Mouse (Mus musculus): ENCODE data around the gene Limch1. TPM values are rescaled to one million over a fixed set of nuclear protein-coding genes. Genes with fewer than 3 reads are reported as not detected.

Gene Limch1
- total and polyA plus RNA-seq, 3 experiments, result 0.05 TPM; not detected in 2

DNA sequence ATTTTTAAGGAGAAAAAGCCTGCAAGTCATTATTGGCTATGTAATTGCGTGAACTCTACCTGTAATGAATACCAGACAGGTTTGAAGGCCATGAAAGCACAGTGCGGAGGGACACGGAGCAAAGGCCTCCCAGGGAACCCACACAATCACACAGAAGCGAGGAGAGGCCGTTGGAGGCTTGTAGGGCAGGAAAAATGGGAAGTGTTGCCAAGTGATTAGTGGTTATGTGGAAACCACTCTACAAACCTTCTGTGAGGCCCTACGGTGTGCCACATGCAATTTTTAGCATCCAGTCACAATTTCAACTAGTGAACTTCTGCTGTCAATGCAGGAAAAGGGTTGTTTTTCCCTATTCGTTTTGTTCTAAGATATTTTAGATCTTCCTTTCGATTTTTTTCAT, 212.5 kb downstream of the Limch1 start:
- in situ Hi-C loops (cut with MboI; ENCODE audit: low pct_ligation_motif_present, low pct_unique_long_range_greater_than_20kb, low sequenced_read_pairs), result no loop called here

DNA sequence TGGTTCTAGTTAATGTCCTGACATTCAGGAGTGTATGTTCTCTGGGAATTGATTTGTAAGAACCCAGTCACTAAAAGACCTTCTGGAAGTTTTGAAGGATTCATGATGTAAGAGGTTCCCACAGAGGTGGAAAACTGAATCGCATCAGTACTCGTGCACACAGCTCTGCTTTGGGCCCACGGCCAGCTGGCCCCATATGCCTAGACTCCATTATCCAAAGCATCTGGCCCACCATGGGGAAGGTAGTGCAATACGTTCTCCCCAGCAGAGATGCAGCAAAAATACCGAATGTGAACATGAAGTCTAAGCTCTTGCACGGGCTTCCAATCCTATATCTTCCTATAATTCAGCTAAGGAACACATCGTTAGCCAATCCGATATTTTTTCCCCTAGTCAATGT, 214.3 kb downstream of the Limch1 start:
- no peak overlapping the region for H3K4me3 ChIP-seq (replicated peaks in 1 of 3; ENCODE audit: low read depth in 2 of 3, low read length in 2 of 3, poor library complexity in 1 of 3)
- in situ Hi-C loops (cut with MboI; ENCODE audit: low pct_ligation_motif_present, low pct_unique_long_range_greater_than_20kb, low sequenced_read_pairs), result no loop called here
- H3K27ac ChIP-seq (ENCODE audit: insufficient read depth, low read depth), result no peak overlapping the region
- H3K4me1 ChIP-seq (ENCODE audit: control insufficient read depth in 1 of 2, insufficient read depth in 2 of 2), result peaks cover 0 to 6% of the 10 kb centered on the region in 2 experiments; a peak in 2 of 4 replicates
- no peaks in the 10 kb centered on the region for H3K36me3 ChIP-seq (replicated peaks in 1 of 2; ENCODE audit: control insufficient read depth in 1 of 2, insufficient read depth in 1 of 2, low read length in 1 of 2)
- no peaks in the 10 kb centered on the region for H3K79me2 ChIP-seq (replicated peaks; ENCODE audit: control insufficient read depth, extremely low read depth, insufficient read depth, poor library complexity, severe bottlenecking)
- H3K4me2 ChIP-seq (ENCODE audit: insufficient read depth, low read depth, poor library complexity, severe bottlenecking), result no peak overlapping the region
- dilution Hi-C loops (cut with MboI; ENCODE audit: extremely low pct_ligation_motif_present, extremely low pct_unique_long_range_greater_than_20kb, low sequenced_read_pairs), result no loop called here
- no peak for DNase-seq (ENCODE audit: extremely low read depth)
- H3K9me3 ChIP-seq (replicated peaks; ENCODE audit: low read length), result no peaks in the 10 kb centered on the region
- H3K27me3 ChIP-seq (replicated peaks), result no peaks in the 10 kb centered on the region
- TF ChIP-seq ELF1 (IDR thresholded peaks at IDR 0.05; ENCODE audit: low read depth, low read length), result no peak
- no peak for TF ChIP-seq USF1 (IDR thresholded peaks at IDR 0.05; ENCODE audit: low read depth, low read length)
- TF ChIP-seq MAX (IDR thresholded peaks at IDR 0.05; ENCODE audit: low read length), result no peak
- no peak for TF ChIP-seq SMC3 (IDR thresholded peaks at IDR 0.05; ENCODE audit: low read depth, low read length)
- no peak for TF ChIP-seq EP300 (IDR thresholded peaks at IDR 0.05; ENCODE audit: low read length)
- no peak overlapping the region for H3K9ac ChIP-seq (ENCODE audit: insufficient read depth, low read depth)

More for the DNA sequence above, 212.5 kb downstream of the Limch1 start:
- Histone ChIP-seq H3K4me3 (replicated peaks in 1 of 3; ENCODE audit: low read depth in 2 of 3, low read length in 2 of 3, poor library complexity in 1 of 3) (no peak overlapping the region), H3K9ac (ENCODE audit: insufficient read depth, low read depth) (no peak overlapping the region), H3K27me3 (replicated peaks) (no peaks in the 10 kb centered on the region), H3K79me2 (replicated peaks; ENCODE audit: control insufficient read depth, extremely low read depth, insufficient read depth, poor library complexity, severe bottlenecking) (no peaks in the 10 kb centered on the region), H3K9me3 (replicated peaks; ENCODE audit: low read length) (no peaks in the 10 kb centered on the region), H3K4me1 (ENCODE audit: control insufficient read depth in 1 of 2, insufficient read depth in 2 of 2) (peaks cover 0 to 6% of the 10 kb centered on the region in 2 experiments; a peak in 2 of 4 replicates), H3K4me2 (ENCODE audit: insufficient read depth, low read depth, poor library complexity, severe bottlenecking) (no peak overlapping the region), H3K36me3 (replicated peaks in 1 of 2; ENCODE audit: control insufficient read depth in 1 of 2, insufficient read depth in 1 of 2, low read length in 1 of 2) (no peaks in the 10 kb centered on the region), H3K27ac (ENCODE audit: insufficient read depth, low read depth) (no peak overlapping the region)
- dilution Hi-C loops (cut with MboI; ENCODE audit: extremely low pct_ligation_motif_present, extremely low pct_unique_long_range_greater_than_20kb, low sequenced_read_pairs), result no loop called here
- no peak for DNase-seq (ENCODE audit: extremely low read depth)
- TF ChIP-seq E2F4 (IDR thresholded peaks at IDR 0.05; ENCODE audit: insufficient replicate concordance, low read depth, low read length) (no peak), SMC3 (IDR thresholded peaks at IDR 0.05; ENCODE audit: low read depth, low read length) (no peak), ZKSCAN1 (IDR thresholded peaks at IDR 0.05; ENCODE audit: borderline replicate concordance, low read depth, low read length) (no peak), RCOR1 (conservative IDR thresholded peaks at IDR 0.05; ENCODE audit: low read depth, low read length) (no peak), POLR2AphosphoS2 (IDR thresholded peaks at IDR 0.05; ENCODE audit: low read depth, low read length) (no peak), NRF1 (IDR thresholded peaks at IDR 0.05; ENCODE audit: low read depth, low read length) (no peak), TBP (conservative IDR thresholded peaks at IDR 0.05; ENCODE audit: low read depth, low read length) (no peak), USF2 (conservative IDR thresholded peaks at IDR 0.05; ENCODE audit: low read depth, low read length) (no peak), MAX (IDR thresholded peaks at IDR 0.05; ENCODE audit: low read length) (no peak), USF1 (IDR thresholded peaks at IDR 0.05; ENCODE audit: low read depth, low read length) (no peak), MAFK (IDR thresholded peaks at IDR 0.05; ENCODE audit: insufficient replicate concordance, low read length) (no peak), ZNF384 (IDR thresholded peaks at IDR 0.05; ENCODE audit: low read depth, low read length) (no peak), NELFE (IDR thresholded peaks at IDR 0.05; ENCODE audit: low read depth, low read length) (no peak)
